Mouse (Mus musculus): ENCODE measurements at regions not wholly inside any gene's neighbourhood (a gene's known extent, or its start where the extent isn't known, plus 50 kb on each side); places are given as distances from the start of the nearest gene placed in this dataset.

- intact Hi-C loops (cut with DNase I): no loop called here
- no peak overlapping the region for H3K4me3 ChIP-seq
Measured at GRCm38 (mm10) chr16:66023397-66023796, 208.3 kb downstream of the Vgll3 start.

More at GRCm38 (mm10) chr16:66023397-66023796, 208.3 kb downstream of the Vgll3 start:
- DNase-seq: no peak
- H3K27ac ChIP-seq: no peak overlapping the region
- no peak for TF ChIP-seq CTCF (IDR thresholded peaks at IDR 0.05)
